Mouse (Mus musculus): Measurements from ENCODE around the gene Acad9. TPM values are rescaled to one million over a fixed set of nuclear protein-coding genes. Genes with fewer than 3 reads are reported as not detected.

Gene Acad9
- polyA plus RNA-seq, 1 experiment from 2014 or later: 88.9 TPM

DNA sequence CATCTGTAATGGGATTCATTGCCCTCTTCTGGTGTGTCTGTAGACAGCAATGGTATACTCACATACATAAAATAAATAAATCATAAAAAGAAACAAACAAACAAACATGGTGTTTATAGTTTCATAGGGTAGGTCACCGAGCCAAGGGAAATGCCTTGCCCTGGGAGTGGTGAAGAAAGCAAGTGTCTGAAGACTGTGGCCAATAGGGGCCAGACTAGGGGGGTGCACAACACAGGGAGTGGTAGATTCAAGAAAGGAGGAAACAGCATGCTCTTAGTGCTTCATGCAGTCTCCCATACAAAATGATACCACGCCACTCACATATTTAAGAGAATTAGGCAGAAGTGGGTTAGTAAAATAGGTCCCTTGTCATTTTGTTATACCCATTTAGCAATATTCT lies 613 bp upstream of the Acad9 start:
- no peak for ATAC-seq (ENCODE audit: insufficient number of reproducible peaks, low FRiP score)
- H3K4me3 ChIP-seq: peak overlapping the region; percentile 98
- 94% methylated on average over 2 of the region's 2 CpGs for WGBS
- H3K9me3 ChIP-seq (replicated peaks): no peaks in the 10 kb centered on the region
- peaks cover 22% of the 10 kb centered on the region for H3K27me3 ChIP-seq (replicated peaks)
- H3K36me3 ChIP-seq: peaks cover 3% of the 10 kb centered on the region
- no peak overlapping the region for H3K27ac ChIP-seq (ENCODE audit: poor library complexity, severe bottlenecking)
- peak overlapping the region; percentile 79 for H3K4me2 ChIP-seq
- H3K4me1 ChIP-seq (replicated peaks): peaks cover 7% of the 10 kb centered on the region
- H3K9ac ChIP-seq: no peak overlapping the region

GRCm38 (mm10) chr3:36067731-36068130 lies 2.0 kb downstream of the Acad9 start:
- H3K9ac ChIP-seq: no peak overlapping the region
- H3K9me3 ChIP-seq (replicated peaks): no peaks in the 10 kb centered on the region
- H3K4me2 ChIP-seq: no peak overlapping the region
- peaks cover 17% of the 10 kb centered on the region for H3K36me3 ChIP-seq
- H3K27ac ChIP-seq (ENCODE audit: poor library complexity, severe bottlenecking): no peak overlapping the region
- WGBS: 81% methylated on average over 6 of the region's 6 CpGs
- ATAC-seq (ENCODE audit: insufficient number of reproducible peaks, low FRiP score): no peak
- H3K4me1 ChIP-seq (replicated peaks): peaks cover 7% of the 10 kb centered on the region
- H3K4me3 ChIP-seq: no peak overlapping the region
- H3K27me3 ChIP-seq (replicated peaks): peaks cover 7% of the 10 kb centered on the region

- no peak for ATAC-seq (ENCODE audit: insufficient number of reproducible peaks, low FRiP score)
- Histone ChIP-seq H3K4me3 (no peak overlapping the region), H3K27me3 (replicated peaks) (no peaks in the 10 kb centered on the region), H3K27ac (ENCODE audit: poor library complexity, severe bottlenecking) (no peak overlapping the region), H3K36me3 (peaks cover 36% of the 10 kb centered on the region), H3K9me3 (replicated peaks) (no peaks in the 10 kb centered on the region), H3K4me2 (no peak overlapping the region), H3K4me1 (replicated peaks) (peaks cover 7% of the 10 kb centered on the region), H3K9ac (no peak overlapping the region)
- 95% methylated on average over 4 of the region's 4 CpGs for WGBS
Observed at GRCm38 (mm10) chr3:36070436-36070835, 4.7 kb downstream of the Acad9 start.

- Histone ChIP-seq H3K4me3 (no peak overlapping the region), H3K27me3 (replicated peaks) (no peaks in the 10 kb centered on the region), H3K4me1 (replicated peaks) (peaks cover 7% of the 10 kb centered on the region), H3K27ac (ENCODE audit: poor library complexity, severe bottlenecking) (no peak overlapping the region), H3K36me3 (peaks cover 43% of the 10 kb centered on the region), H3K9ac (no peak overlapping the region), H3K4me2 (no peak overlapping the region), H3K9me3 (replicated peaks) (no peaks in the 10 kb centered on the region)
- 90% methylated on average over 5 of the region's 5 CpGs for WGBS
- ATAC-seq (ENCODE audit: insufficient number of reproducible peaks, low FRiP score): no peak
Observed at GRCm38 (mm10) chr3:36071047-36071446, 5.3 kb downstream of the Acad9 start.

DNA sequence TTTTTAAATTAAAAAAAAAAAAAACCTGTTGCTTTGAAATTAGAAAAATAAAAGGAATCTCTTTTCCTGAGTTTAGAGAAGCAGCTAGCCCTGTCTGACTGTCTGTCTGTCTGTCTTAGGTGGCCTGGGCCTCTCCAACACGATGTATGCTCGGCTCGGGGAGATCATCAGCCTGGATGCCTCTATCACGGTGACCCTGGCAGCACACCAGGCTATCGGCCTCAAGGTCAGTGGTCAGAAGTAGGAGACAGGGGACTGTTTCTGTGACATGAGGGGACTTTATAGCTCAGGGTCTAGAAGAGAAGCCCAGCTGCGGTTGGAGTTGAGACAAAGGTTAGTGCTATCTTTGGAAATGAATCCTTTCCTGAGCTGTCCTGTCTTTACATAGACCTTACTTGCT lies 8.5 kb downstream of the Acad9 start:
- H3K4me3 ChIP-seq: no peak overlapping the region
- H3K9me3 ChIP-seq (replicated peaks): no peaks in the 10 kb centered on the region
- ATAC-seq (ENCODE audit: insufficient number of reproducible peaks, low FRiP score): no peak
- no peak overlapping the region for H3K9ac ChIP-seq
- no peak overlapping the region for H3K4me2 ChIP-seq
- H3K36me3 ChIP-seq: peaks cover 73% of the 10 kb centered on the region
- no peak overlapping the region for H3K27ac ChIP-seq (ENCODE audit: poor library complexity, severe bottlenecking)
- no peaks in the 10 kb centered on the region for H3K27me3 ChIP-seq (replicated peaks)
- no peaks in the 10 kb centered on the region for H3K4me1 ChIP-seq (replicated peaks)
- 88% methylated on average over 6 of the region's 6 CpGs for WGBS

GRCm38 (mm10) chr3:36075466-36075865 lies 9.7 kb downstream of the Acad9 start:
- no peaks in the 10 kb centered on the region for H3K27me3 ChIP-seq (replicated peaks)
- H3K9me3 ChIP-seq (replicated peaks): no peaks in the 10 kb centered on the region
- no peak overlapping the region for H3K27ac ChIP-seq (ENCODE audit: poor library complexity, severe bottlenecking)
- WGBS: 94% methylated on average over 6 of the region's 6 CpGs
- no peaks in the 10 kb centered on the region for H3K4me1 ChIP-seq (replicated peaks)
- no peak overlapping the region for H3K4me3 ChIP-seq
- H3K9ac ChIP-seq: no peak overlapping the region
- peaks cover 78% of the 10 kb centered on the region for H3K36me3 ChIP-seq
- no peak overlapping the region for H3K4me2 ChIP-seq
- no peak for ATAC-seq (ENCODE audit: insufficient number of reproducible peaks, low FRiP score)

- Histone ChIP-seq H3K9me3 (replicated peaks) (no peaks in the 10 kb centered on the region), H3K27ac (ENCODE audit: poor library complexity, severe bottlenecking) (no peak overlapping the region), H3K4me1 (replicated peaks) (no peaks in the 10 kb centered on the region), H3K4me3 (no peak overlapping the region), H3K36me3 (peaks cover 87% of the 10 kb centered on the region), H3K4me2 (no peak overlapping the region), H3K27me3 (replicated peaks) (no peaks in the 10 kb centered on the region), H3K9ac (no peak overlapping the region)
- no peak for ATAC-seq (ENCODE audit: insufficient number of reproducible peaks, low FRiP score)
- 89% methylated on average over 3 of the region's 3 CpGs for WGBS
Observed at GRCm38 (mm10) chr3:36077386-36077785, 11.6 kb downstream of the Acad9 start.

DNA sequence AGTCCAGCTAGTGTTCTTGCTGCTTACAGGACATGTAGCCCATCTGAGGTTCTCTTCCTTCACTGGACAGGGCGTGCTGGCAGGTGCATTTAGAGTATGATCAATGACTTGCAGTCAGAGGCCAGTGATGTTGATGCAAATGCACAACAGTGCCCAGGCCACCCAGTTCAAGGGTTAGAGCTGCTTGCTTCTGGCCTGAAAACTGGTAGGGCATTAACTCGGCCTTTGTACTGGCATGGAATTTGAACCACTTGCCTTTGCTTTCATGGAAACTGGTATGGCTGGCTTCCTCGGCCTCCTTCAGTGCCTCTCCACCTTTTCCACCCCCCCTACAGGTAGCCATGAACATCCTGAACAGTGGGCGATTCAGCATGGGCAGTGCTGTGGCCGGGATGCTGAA lies 14.1 kb downstream of the Acad9 start:
- WGBS: 88% methylated on average over 5 of the region's 5 CpGs
- Histone ChIP-seq H3K27ac (ENCODE audit: poor library complexity, severe bottlenecking) (no peak overlapping the region), H3K27me3 (replicated peaks) (no peaks in the 10 kb centered on the region), H3K4me1 (replicated peaks) (no peaks in the 10 kb centered on the region), H3K9ac (no peak overlapping the region), H3K4me3 (no peak overlapping the region), H3K4me2 (no peak overlapping the region), H3K9me3 (replicated peaks) (no peaks in the 10 kb centered on the region), H3K36me3 (peaks cover 93% of the 10 kb centered on the region)
- ATAC-seq (ENCODE audit: insufficient number of reproducible peaks, low FRiP score): no peak

DNA sequence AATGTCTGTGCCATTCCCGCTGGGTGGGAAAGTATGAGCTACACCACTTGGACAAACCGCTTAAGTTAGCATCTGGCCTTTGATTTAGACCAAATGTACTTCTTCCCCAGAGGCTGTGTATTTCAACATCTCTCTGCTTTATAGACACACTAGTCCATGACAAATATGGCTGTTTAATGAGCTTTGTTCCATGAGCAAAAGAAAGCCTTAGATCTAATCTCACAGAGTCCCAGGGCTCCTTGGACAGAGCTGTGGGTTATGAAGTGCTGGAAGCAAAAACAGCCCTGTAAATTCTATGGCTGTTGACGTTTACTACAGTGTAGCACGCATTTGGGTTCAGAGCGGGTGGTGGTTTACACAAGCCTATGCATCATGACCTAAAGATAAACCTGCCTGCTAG lies 15.0 kb downstream of the Acad9 start:
- Histone ChIP-seq H3K27me3 (replicated peaks) (no peaks in the 10 kb centered on the region), H3K4me1 (replicated peaks) (no peaks in the 10 kb centered on the region), H3K27ac (ENCODE audit: poor library complexity, severe bottlenecking) (no peak overlapping the region), H3K9me3 (replicated peaks) (no peaks in the 10 kb centered on the region), H3K4me2 (no peak overlapping the region), H3K4me3 (no peak overlapping the region), H3K9ac (no peak overlapping the region), H3K36me3 (peaks cover 93% of the 10 kb centered on the region)
- no peak for ATAC-seq (ENCODE audit: insufficient number of reproducible peaks, low FRiP score)
- 83% methylated on average over 5 of the region's 5 CpGs for WGBS

DNA sequence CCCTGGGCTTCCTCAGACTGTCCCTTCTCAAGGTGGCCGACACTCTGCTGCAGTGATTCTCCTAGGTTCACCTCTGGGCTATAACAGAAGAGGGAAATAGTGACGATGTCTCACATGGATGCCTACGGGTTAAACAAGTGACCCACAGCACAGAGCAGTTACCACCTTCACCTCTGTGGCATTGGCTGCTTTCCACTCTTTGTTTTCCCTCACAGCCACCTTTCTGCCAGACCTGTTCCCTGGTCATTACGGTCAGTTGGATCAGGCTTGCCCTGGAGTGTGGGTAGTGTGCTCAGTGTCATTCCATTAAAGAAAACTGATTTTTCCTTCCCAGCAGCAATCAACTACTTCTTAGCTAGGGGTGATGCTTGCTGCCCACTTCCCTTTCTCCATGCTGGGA lies 17.1 kb downstream of the Acad9 start:
- Histone ChIP-seq H3K9me3 (replicated peaks) (no peaks in the 10 kb centered on the region), H3K4me3 (no peak overlapping the region), H3K27ac (ENCODE audit: poor library complexity, severe bottlenecking) (no peak overlapping the region), H3K27me3 (replicated peaks) (no peaks in the 10 kb centered on the region), H3K4me2 (no peak overlapping the region), H3K9ac (no peak overlapping the region), H3K36me3 (peaks cover 93% of the 10 kb centered on the region), H3K4me1 (replicated peaks) (no peaks in the 10 kb centered on the region)
- ATAC-seq (ENCODE audit: insufficient number of reproducible peaks, low FRiP score): no peak
- 93% methylated on average over 4 of the region's 4 CpGs for WGBS

DNA sequence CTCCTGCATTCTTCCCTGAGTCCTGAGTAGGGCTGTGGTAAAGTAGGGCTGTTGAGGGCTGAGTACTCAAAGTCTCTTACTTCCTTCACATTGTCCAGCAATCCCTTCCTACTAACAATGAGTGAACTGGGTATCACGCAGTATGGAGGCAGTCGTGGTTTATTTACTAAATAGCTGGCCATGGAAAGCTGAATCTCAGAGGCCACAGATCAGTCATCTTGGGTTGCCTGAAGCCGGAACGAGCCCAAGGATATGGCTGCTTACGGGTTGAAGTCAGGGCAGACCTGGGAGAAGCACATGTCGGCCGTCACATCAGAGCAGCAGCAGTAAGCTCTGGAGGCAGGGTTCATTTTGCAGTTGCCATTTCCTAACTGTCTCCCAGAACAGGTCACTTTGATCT lies 17.6 kb downstream of the Acad9 start:
- H3K9ac ChIP-seq: no peak overlapping the region
- no peak overlapping the region for H3K27ac ChIP-seq (ENCODE audit: poor library complexity, severe bottlenecking)
- no peak for ATAC-seq (ENCODE audit: insufficient number of reproducible peaks, low FRiP score)
- H3K4me2 ChIP-seq: no peak overlapping the region
- no peaks in the 10 kb centered on the region for H3K27me3 ChIP-seq (replicated peaks)
- no peaks in the 10 kb centered on the region for H3K9me3 ChIP-seq (replicated peaks)
- H3K4me3 ChIP-seq: no peak overlapping the region
- WGBS: 94% methylated on average over 7 of the region's 7 CpGs
- H3K36me3 ChIP-seq: peaks cover 93% of the 10 kb centered on the region
- no peaks in the 10 kb centered on the region for H3K4me1 ChIP-seq (replicated peaks)

GRCm38 (mm10) chr3:36085394-36085793 lies 19.6 kb downstream of the Acad9 start:
- H3K4me1 ChIP-seq (replicated peaks): no peaks in the 10 kb centered on the region
- 92% methylated on average over 5 of the region's 5 CpGs for WGBS
- ATAC-seq (ENCODE audit: insufficient number of reproducible peaks, low FRiP score): no peak
- no peak overlapping the region for H3K4me2 ChIP-seq
- no peak overlapping the region for H3K27ac ChIP-seq (ENCODE audit: poor library complexity, severe bottlenecking)
- no peaks in the 10 kb centered on the region for H3K9me3 ChIP-seq (replicated peaks)
- H3K9ac ChIP-seq: no peak overlapping the region
- H3K27me3 ChIP-seq (replicated peaks): no peaks in the 10 kb centered on the region
- H3K4me3 ChIP-seq: no peak overlapping the region
- H3K36me3 ChIP-seq: peaks cover 95% of the 10 kb centered on the region
